Mouse (Mus musculus) A20 (cell line): ENCODE measurements around the gene Col4a2.

ENCODE experiments used
- DNase-seq: peaks from one replicate; pipeline ENCODE4 v3.0.0-alpha.2; 2011; ENCODE audit warnings: low read depth, low spot score

Col4a2 gene

GRCm38 (mm10) chr8:11312349-11313175 is at the start of gene Col4a2, which contains the start of gene Col4a1:
TSS of gene Col4a2 (plus strand) at chr8:11312805.
TSS of gene Col4a1 (minus strand) at chr8:11312826.
- no peak for DNase-seq

GRCm38 (mm10) chr8:11263848-11264247 is 48.8 kb upstream of the Col4a2 start:
- DNase-seq: no peak

GRCm38 (mm10) chr8:11265971-11266370 is 46.6 kb upstream of the Col4a2 start:
- DNase-seq: no peak

GRCm38 (mm10) chr8:11266471-11266870 is 46.1 kb upstream of the Col4a2 start:
- DNase-seq: no peak

- DNase-seq: no peak
These were observed 43.9 kb upstream of the Col4a2 start for GRCm38 (mm10) chr8:11268753-11269152.

GRCm38 (mm10) chr8:11270826-11271225 is 41.8 kb upstream of the Col4a2 start:
- DNase-seq: no peak

GRCm38 (mm10) chr8:11272205-11272604 is 40.4 kb upstream of the Col4a2 start:
- no peak for DNase-seq

GRCm38 (mm10) chr8:11273506-11274158 is 39.0 kb upstream of the Col4a2 start:
- no peak for DNase-seq

- no peak for DNase-seq
These were observed 38.2 kb upstream of the Col4a2 start for GRCm38 (mm10) chr8:11274415-11274814.

- no peak for DNase-seq
These were observed 36.3 kb upstream of the Col4a2 start for GRCm38 (mm10) chr8:11276286-11276685.

GRCm38 (mm10) chr8:11277602-11278051 is 35.0 kb upstream of the Col4a2 start:
- no peak for DNase-seq

- DNase-seq: no peak
These were observed 34.4 kb upstream of the Col4a2 start for GRCm38 (mm10) chr8:11278101-11278611.

GRCm38 (mm10) chr8:11279296-11279826 is 33.2 kb upstream of the Col4a2 start:
- no peak for DNase-seq

GRCm38 (mm10) chr8:11280721-11281268 is 31.8 kb upstream of the Col4a2 start:
- DNase-seq: no peak

GRCm38 (mm10) chr8:11282139-11282538 is 30.5 kb upstream of the Col4a2 start:
- no peak for DNase-seq

- no peak for DNase-seq
These were observed 29.9 kb upstream of the Col4a2 start for GRCm38 (mm10) chr8:11282696-11283095.

GRCm38 (mm10) chr8:11283217-11283616 is 29.4 kb upstream of the Col4a2 start:
- no peak for DNase-seq

GRCm38 (mm10) chr8:11285437-11285836 is 27.2 kb upstream of the Col4a2 start:
- DNase-seq: no peak

GRCm38 (mm10) chr8:11287139-11287538 is 25.5 kb upstream of the Col4a2 start:
- DNase-seq: no peak

- DNase-seq: no peak
These were observed 24.3 kb upstream of the Col4a2 start for GRCm38 (mm10) chr8:11288286-11288685.

GRCm38 (mm10) chr8:11290533-11290932 is 22.1 kb upstream of the Col4a2 start:
- no peak for DNase-seq

GRCm38 (mm10) chr8:11292611-11293010 is 20.0 kb upstream of the Col4a2 start:
- DNase-seq: no peak
